Mouse (Mus musculus): ENCODE measurements around the gene Kcnq1. TPM values are rescaled to one million over a fixed set of nuclear protein-coding genes. Genes with fewer than 3 reads are reported as not detected.

Kcnq1 gene
- polyA plus RNA-seq, 1 experiment: not detected

DNA sequence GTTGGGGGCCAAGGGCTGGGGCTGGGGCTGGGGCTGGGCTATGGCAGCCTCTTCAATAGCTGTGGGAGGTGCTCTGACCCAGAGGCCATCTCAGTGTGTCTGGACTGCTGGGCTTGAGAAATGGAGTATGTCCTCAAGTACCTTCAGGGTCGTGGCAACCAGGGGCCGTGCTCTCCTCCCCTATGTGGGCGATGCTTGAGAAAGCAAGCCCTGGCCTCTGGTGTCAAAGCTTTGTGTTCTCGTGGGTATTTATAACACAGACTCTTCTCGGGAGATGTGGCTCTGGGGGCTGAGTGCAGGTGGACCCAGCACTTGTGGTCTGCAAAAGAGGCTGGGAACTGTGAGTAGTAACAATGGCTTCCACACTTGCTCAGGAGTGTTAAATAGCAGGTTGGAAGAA, 53.9 kb downstream of the Kcnq1 start:
- Histone ChIP-seq H3ac (ENCODE audit: control insufficient read depth, insufficient read length, low read depth) (no peak overlapping the region), H3K27me3 (ENCODE audit: control insufficient read depth, insufficient read depth, insufficient read length) (no peaks in the 10 kb centered on the region), H3K4me3 (ENCODE audit: insufficient read depth, poor library complexity, severe bottlenecking) (no peak overlapping the region), H3K79me2 (ENCODE audit: control insufficient read depth, insufficient read depth) (no peaks in the 10 kb centered on the region), H3K36me3 (ENCODE audit: control insufficient read depth, insufficient read depth) (no peaks in the 10 kb centered on the region), H3K79me3 (ENCODE audit: low read depth) (no peaks in the 10 kb centered on the region)
- TF ChIP-seq CEBPB (IDR thresholded peaks at IDR 0.05; ENCODE audit: low read depth) (no peak), MYOD1 (IDR thresholded peaks at IDR 0.05; ENCODE audit: control insufficient read depth, insufficient read length, low read depth) (no peak), MYOG (IDR thresholded peaks at IDR 0.05; ENCODE audit: control insufficient read depth, extremely low read depth, insufficient read length) (no peak), USF1 (IDR thresholded peaks at IDR 0.05; ENCODE audit: low read depth) (no peak), FOSL1 (IDR thresholded peaks at IDR 0.05; ENCODE audit: insufficient read depth, low read length, poor library complexity, severe bottlenecking) (no peak), CTCF (IDR thresholded peaks at IDR 0.05; ENCODE audit: control insufficient read depth, insufficient read depth, insufficient read length) (no peak), MAX (IDR thresholded peaks at IDR 0.05) (no peak)

DNA sequence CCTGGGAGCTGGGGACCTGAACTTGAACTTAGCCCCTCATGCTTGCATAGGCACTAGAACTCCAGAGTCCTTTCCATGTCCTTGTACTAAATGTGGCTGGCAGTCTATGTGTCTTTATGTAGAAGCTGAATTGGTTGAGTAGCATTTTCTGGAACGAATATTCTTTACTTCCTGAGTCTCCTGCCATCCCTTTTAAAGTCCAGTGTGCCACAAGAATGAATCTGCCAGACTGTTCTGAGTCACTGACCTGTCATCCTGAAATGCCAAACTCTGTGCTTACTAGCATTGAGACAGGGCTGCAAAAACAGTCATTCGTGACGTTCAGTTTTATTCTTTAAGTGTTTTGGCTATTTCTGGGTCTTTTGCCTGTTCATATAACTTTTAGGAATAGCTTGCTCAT, 55.9 kb downstream of the Kcnq1 start:
- Histone ChIP-seq H3K4me3 (ENCODE audit: insufficient read depth, poor library complexity, severe bottlenecking) (no peak overlapping the region), H3K79me3 (ENCODE audit: low read depth) (no peaks in the 10 kb centered on the region), H3K36me3 (ENCODE audit: control insufficient read depth, insufficient read depth) (no peaks in the 10 kb centered on the region), H3K79me2 (ENCODE audit: control insufficient read depth, insufficient read depth) (no peaks in the 10 kb centered on the region), H3ac (ENCODE audit: control insufficient read depth, insufficient read length, low read depth) (no peak overlapping the region), H3K27me3 (ENCODE audit: control insufficient read depth, insufficient read depth, insufficient read length) (no peaks in the 10 kb centered on the region)
- TF ChIP-seq MYOD1 (IDR thresholded peaks at IDR 0.05; ENCODE audit: control insufficient read depth, insufficient read length, low read depth) (no peak), MAX (IDR thresholded peaks at IDR 0.05) (no peak), FOSL1 (IDR thresholded peaks at IDR 0.05; ENCODE audit: insufficient read depth, low read length, poor library complexity, severe bottlenecking) (no peak), CEBPB (IDR thresholded peaks at IDR 0.05; ENCODE audit: low read depth) (no peak), MYOG (IDR thresholded peaks at IDR 0.05; ENCODE audit: control insufficient read depth, extremely low read depth, insufficient read length) (no peak), USF1 (IDR thresholded peaks at IDR 0.05; ENCODE audit: low read depth) (no peak), CTCF (IDR thresholded peaks at IDR 0.05; ENCODE audit: control insufficient read depth, insufficient read depth, insufficient read length) (no peak)

DNA sequence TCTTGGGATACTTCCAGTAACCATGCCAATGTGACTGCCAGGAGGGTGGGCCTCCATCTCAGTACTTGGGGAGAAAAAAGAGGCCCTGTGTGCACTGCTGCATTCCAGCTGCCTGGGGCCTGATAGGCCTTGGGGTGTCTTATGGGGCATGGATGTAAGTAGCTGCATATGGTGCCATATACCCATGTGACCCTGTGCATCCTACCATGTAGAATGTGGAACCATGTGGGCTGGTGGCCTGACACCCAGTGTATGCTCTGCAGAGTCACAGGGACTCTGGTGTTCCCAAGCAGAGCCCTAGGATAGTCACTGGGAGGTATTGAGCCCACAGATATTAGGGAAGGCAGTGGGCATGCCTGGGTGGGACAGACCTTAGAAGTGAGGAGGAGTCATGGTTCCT, 57.9 kb downstream of the Kcnq1 start:
- H3ac ChIP-seq (ENCODE audit: control insufficient read depth, insufficient read length, low read depth): no peak overlapping the region

DNA sequence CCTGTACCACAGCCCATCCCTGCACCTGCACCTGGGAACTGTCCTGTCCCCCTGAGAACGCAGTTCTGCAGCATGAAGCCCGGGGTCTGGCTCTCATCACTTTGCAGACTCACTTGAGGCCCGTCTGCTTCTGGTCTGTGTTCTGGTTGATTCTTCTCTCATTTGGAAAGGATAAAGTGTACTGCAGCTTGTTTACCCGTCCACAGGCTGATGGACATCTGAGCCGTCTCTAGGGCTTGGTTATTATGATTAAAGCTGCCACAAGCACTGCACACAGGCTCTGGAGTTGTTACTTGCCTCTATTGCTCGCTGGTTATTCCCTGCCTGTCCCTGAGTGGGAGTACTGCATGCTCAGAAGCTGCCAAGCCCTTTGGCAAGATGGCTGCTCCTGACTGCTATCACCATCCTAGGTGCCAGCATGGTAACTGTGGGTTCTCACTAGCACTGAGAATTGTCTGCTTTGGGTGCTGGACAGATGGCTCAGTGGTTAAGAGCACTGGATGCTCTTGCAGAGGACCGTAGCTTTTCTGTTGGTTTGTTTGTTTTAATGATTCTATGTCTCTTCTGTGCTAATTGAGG, 59.6 kb downstream of the Kcnq1 start:
- no peak overlapping the region for H3ac ChIP-seq (ENCODE audit: control insufficient read depth, insufficient read length, low read depth)
- no peaks in the 10 kb centered on the region for H3K79me2 ChIP-seq (ENCODE audit: control insufficient read depth, insufficient read depth)
- no peak for TF ChIP-seq MYOD1 (IDR thresholded peaks at IDR 0.05; ENCODE audit: control insufficient read depth, insufficient read length, low read depth)
- no peak for TF ChIP-seq MAX (IDR thresholded peaks at IDR 0.05)
- no peak for TF ChIP-seq CTCF (IDR thresholded peaks at IDR 0.05; ENCODE audit: control insufficient read depth, insufficient read depth, insufficient read length)
- TF ChIP-seq MYOG (IDR thresholded peaks at IDR 0.05; ENCODE audit: control insufficient read depth, extremely low read depth, insufficient read length): no peak
- TF ChIP-seq USF1 (IDR thresholded peaks at IDR 0.05; ENCODE audit: low read depth): no peak
- no peak for TF ChIP-seq CEBPB (IDR thresholded peaks at IDR 0.05; ENCODE audit: low read depth)
- no peak for TF ChIP-seq FOSL1 (IDR thresholded peaks at IDR 0.05; ENCODE audit: insufficient read depth, low read length, poor library complexity, severe bottlenecking)

More for the DNA sequence above, 57.9 kb downstream of the Kcnq1 start:
- Histone ChIP-seq H3K36me3 (ENCODE audit: control insufficient read depth, insufficient read depth) (no peaks in the 10 kb centered on the region), H3K4me3 (ENCODE audit: insufficient read depth, poor library complexity, severe bottlenecking) (no peak overlapping the region), H3K79me2 (ENCODE audit: control insufficient read depth, insufficient read depth) (no peaks in the 10 kb centered on the region), H3K27me3 (ENCODE audit: control insufficient read depth, insufficient read depth, insufficient read length) (no peaks in the 10 kb centered on the region), H3K79me3 (ENCODE audit: low read depth) (no peaks in the 10 kb centered on the region)
- no peak for TF ChIP-seq FOSL1 (IDR thresholded peaks at IDR 0.05; ENCODE audit: insufficient read depth, low read length, poor library complexity, severe bottlenecking)

DNA sequence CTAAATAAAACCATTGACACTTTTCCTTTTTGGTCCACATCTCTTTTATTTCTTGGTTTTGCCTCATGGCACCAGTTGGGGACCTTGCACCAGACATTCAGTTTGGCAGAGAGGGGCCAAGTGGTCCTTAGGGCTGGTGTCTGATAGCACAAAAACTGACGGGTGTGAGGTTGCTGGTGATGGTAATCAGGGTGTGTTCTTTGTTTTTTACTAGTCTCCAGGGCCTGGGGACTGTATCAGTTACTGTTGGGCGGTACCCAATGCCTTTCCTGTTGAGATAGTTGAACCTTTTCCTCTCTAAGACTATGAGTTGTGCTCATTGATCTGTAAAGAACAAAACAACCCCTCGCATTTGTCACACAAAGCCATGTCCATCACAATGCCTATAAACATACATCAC, 61.1 kb downstream of the Kcnq1 start:
- no peaks in the 10 kb centered on the region for H3K27me3 ChIP-seq (ENCODE audit: control insufficient read depth, insufficient read depth, insufficient read length)
- no peaks in the 10 kb centered on the region for H3K36me3 ChIP-seq (ENCODE audit: control insufficient read depth, insufficient read depth)
- H3K79me3 ChIP-seq (ENCODE audit: low read depth): no peaks in the 10 kb centered on the region
- H3ac ChIP-seq (ENCODE audit: control insufficient read depth, insufficient read length, low read depth): no peak overlapping the region
- H3K4me3 ChIP-seq (ENCODE audit: insufficient read depth, poor library complexity, severe bottlenecking): no peak overlapping the region
- TF ChIP-seq USF1 (IDR thresholded peaks at IDR 0.05; ENCODE audit: low read depth): no peak
- no peak for TF ChIP-seq MAX (IDR thresholded peaks at IDR 0.05)
- TF ChIP-seq CEBPB (IDR thresholded peaks at IDR 0.05; ENCODE audit: low read depth): no peak
- TF ChIP-seq FOSL1 (IDR thresholded peaks at IDR 0.05; ENCODE audit: insufficient read depth, low read length, poor library complexity, severe bottlenecking): no peak
- TF ChIP-seq MYOG (IDR thresholded peaks at IDR 0.05; ENCODE audit: control insufficient read depth, extremely low read depth, insufficient read length): no peak
- no peak for TF ChIP-seq CTCF (IDR thresholded peaks at IDR 0.05; ENCODE audit: control insufficient read depth, insufficient read depth, insufficient read length)
- no peak for TF ChIP-seq MYOD1 (IDR thresholded peaks at IDR 0.05; ENCODE audit: control insufficient read depth, insufficient read length, low read depth)
- H3K79me2 ChIP-seq (ENCODE audit: control insufficient read depth, insufficient read depth): no peaks in the 10 kb centered on the region

More for the DNA sequence above, 59.6 kb downstream of the Kcnq1 start:
- no peaks in the 10 kb centered on the region for H3K36me3 ChIP-seq (ENCODE audit: control insufficient read depth, insufficient read depth)
- H3K4me3 ChIP-seq (ENCODE audit: insufficient read depth, poor library complexity, severe bottlenecking): no peak overlapping the region
- H3K79me3 ChIP-seq (ENCODE audit: low read depth): no peaks in the 10 kb centered on the region
- H3K27me3 ChIP-seq (ENCODE audit: control insufficient read depth, insufficient read depth, insufficient read length): no peaks in the 10 kb centered on the region

DNA sequence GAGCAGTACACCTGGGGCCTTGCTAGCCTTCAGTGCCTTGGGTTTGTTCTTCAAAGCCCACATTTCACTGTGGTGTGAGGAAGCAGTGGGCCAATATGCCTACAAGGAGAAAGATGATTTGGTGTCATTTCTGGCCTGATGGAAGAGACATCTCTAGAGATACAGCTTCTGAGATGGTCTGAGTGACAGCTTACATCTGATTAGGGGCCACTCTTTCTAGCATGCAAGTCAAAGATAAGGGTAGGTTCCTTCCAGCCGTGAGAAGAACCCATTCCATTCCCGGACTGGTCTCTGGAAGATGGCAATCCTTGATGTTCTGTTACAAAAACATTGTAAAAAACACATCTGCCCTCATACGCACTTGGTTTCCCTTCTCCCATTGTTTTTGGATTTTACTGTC, 63.2 kb downstream of the Kcnq1 start:
- H3K36me3 ChIP-seq (ENCODE audit: control insufficient read depth, insufficient read depth): no peaks in the 10 kb centered on the region
- no peak overlapping the region for H3ac ChIP-seq (ENCODE audit: control insufficient read depth, insufficient read length, low read depth)
- H3K79me3 ChIP-seq (ENCODE audit: low read depth): no peaks in the 10 kb centered on the region
- TF ChIP-seq MAX (IDR thresholded peaks at IDR 0.05) (no peak), MYOG (IDR thresholded peaks at IDR 0.05; ENCODE audit: control insufficient read depth, extremely low read depth, insufficient read length) (no peak), CTCF (IDR thresholded peaks at IDR 0.05; ENCODE audit: control insufficient read depth, insufficient read depth, insufficient read length) (no peak), CEBPB (IDR thresholded peaks at IDR 0.05; ENCODE audit: low read depth) (no peak), FOSL1 (IDR thresholded peaks at IDR 0.05; ENCODE audit: insufficient read depth, low read length, poor library complexity, severe bottlenecking) (no peak), USF1 (IDR thresholded peaks at IDR 0.05; ENCODE audit: low read depth) (no peak), MYOD1 (IDR thresholded peaks at IDR 0.05; ENCODE audit: control insufficient read depth, insufficient read length, low read depth) (no peak)
- H3K4me3 ChIP-seq (ENCODE audit: insufficient read depth, poor library complexity, severe bottlenecking): no peak overlapping the region
- H3K27me3 ChIP-seq (ENCODE audit: control insufficient read depth, insufficient read depth, insufficient read length): no peaks in the 10 kb centered on the region
- H3K79me2 ChIP-seq (ENCODE audit: control insufficient read depth, insufficient read depth): no peaks in the 10 kb centered on the region

Measured in C2C12 (cell line).